Mouse (Mus musculus): ENCODE measurements around the gene Gtdc1.

GRCm38 (mm10) chr2:44659870-44660269 lies 267.6 kb downstream of the Gtdc1 start:
- no peak for TF ChIP-seq CTCF (IDR thresholded peaks at IDR 0.05; ENCODE audit: extremely low read depth, insufficient read depth, insufficient read length, insufficient replicate concordance)
- no peak for TF ChIP-seq POLR2A (IDR thresholded peaks at IDR 0.05; ENCODE audit: low read depth, low read length)

Data from spleen, adult 2 months (tissue).